Mouse (Mus musculus) CH12.LX (cell line): Measurements from ENCODE around the gene BC034090. TPM values are rescaled to one million over a fixed set of nuclear protein-coding genes. Genes with fewer than 3 reads are reported as not detected.

ENCODE experiments used
- DNase-seq: peaks from one replicate; pipeline ENCODE4 v3.0.0-alpha.2; 2013; ENCODE audit errors: extremely low read depth
- H3K27ac ChIP-seq: 2 replicates; pipeline ENCODE4 v1.5.1; 2012; ENCODE audit warnings: low read depth, mild to moderate bottlenecking, control low read depth, moderate library complexity; ENCODE audit not compliant: insufficient read depth
- H3K27me3 ChIP-seq: replicated peaks from 2 replicates; pipeline ENCODE3; 2012; ENCODE audit warnings: inconsistent platforms
- H3K36me3 ChIP-seq, 2 experiments: replicated peaks in 1 of 2; 2 replicates each; pipeline versions ENCODE3 to v1.6.1; 2012; ENCODE audit warnings: inconsistent platforms in 1 of 2, low read length in 1 of 2, mild to moderate bottlenecking in 1 of 2, mixed read lengths in 1 of 2, moderate library complexity in 1 of 2; ENCODE audit not compliant: control insufficient read depth in 1 of 2, insufficient read depth in 1 of 2
- H3K4me1 ChIP-seq, 2 experiments: 2 replicates each; pipeline ENCODE4 v1.6.1; 2012; ENCODE audit warnings: inconsistent platforms in 1 of 2, moderate library complexity in 1 of 2; ENCODE audit not compliant: insufficient read depth in 2 of 2, control insufficient read depth in 1 of 2
- H3K4me2 ChIP-seq: 2 replicates; pipeline ENCODE4 v1.6.1; 2012; ENCODE audit warnings: low read depth, mild to moderate bottlenecking, control low read depth; ENCODE audit not compliant: poor library complexity, insufficient read depth, severe bottlenecking
- H3K4me3 ChIP-seq, 3 experiments: fragments of 150-350 bp in 1 of 3; sonication (generic) in 1 of 3; replicated peaks in 1 of 3; 2 replicates each; pipeline versions ENCODE3 to v1.5.1; 2011 to 2012; ENCODE audit warnings: low read depth in 2 of 3, low read length in 2 of 3, mild to moderate bottlenecking in 2 of 3, moderate library complexity in 2 of 3, control low read depth in 1 of 3, improper control_type of control experiment in 1 of 3, inconsistent platforms in 1 of 3, mixed read lengths in 1 of 3; ENCODE audit not compliant: poor library complexity in 1 of 3
- H3K79me2 ChIP-seq: replicated peaks from 2 replicates; pipeline ENCODE4 v1.6.1; 2012; ENCODE audit warnings: mild to moderate bottlenecking, moderate library complexity; ENCODE audit not compliant: control insufficient read depth, poor library complexity, insufficient read depth, severe bottlenecking; ENCODE audit errors: extremely low read depth
- H3K9ac ChIP-seq: 2 replicates; pipeline ENCODE4 v1.6.1; 2012; ENCODE audit warnings: low read depth, mild to moderate bottlenecking, control low read depth, moderate library complexity; ENCODE audit not compliant: insufficient read depth
- H3K9me3 ChIP-seq: replicated peaks from 2 replicates; pipeline ENCODE3; 2012; ENCODE audit warnings: low read length, inconsistent platforms, mixed read lengths
- CTCF ChIP-seq, 2 experiments: IDR thresholded peaks in 1 of 2; conservative IDR thresholded peaks in 1 of 2; 2 replicates each; pipeline ENCODE4 v1.5.1; 2011 to 2012; ENCODE audit warnings: low read depth in 2 of 2, low read length in 2 of 2, improper control_type of control experiment in 1 of 2, inconsistent platforms in 1 of 2, mild to moderate bottlenecking in 1 of 2, moderate library complexity in 1 of 2
- E2F4 ChIP-seq: IDR thresholded peaks from 2 replicates; pipeline ENCODE4 v1.6.1; 2011; ENCODE audit warnings: low read depth, low read length, improper control_type of control experiment; ENCODE audit not compliant: insufficient replicate concordance
- EP300 ChIP-seq: IDR thresholded peaks from 2 replicates; pipeline ENCODE4 v1.6.1; 2011; ENCODE audit warnings: low read length, improper control_type of control experiment
- HCFC1 ChIP-seq: IDR thresholded peaks from 2 replicates; pipeline ENCODE4 v1.6.1; 2012; ENCODE audit warnings: low read depth, mild to moderate bottlenecking, inconsistent platforms, low read length, improper control_type of control experiment
- JUN ChIP-seq: IDR thresholded peaks from 2 replicates; pipeline ENCODE4 v1.6.1; 2011; ENCODE audit warnings: low read depth, mild to moderate bottlenecking, low read length, improper control_type of control experiment, moderate library complexity; ENCODE audit not compliant: insufficient read depth
- JUND ChIP-seq: conservative IDR thresholded peaks from 2 replicates; pipeline ENCODE4 v1.6.1; 2011; ENCODE audit warnings: low read depth, low read length, improper control_type of control experiment
- MAFK ChIP-seq: IDR thresholded peaks from 2 replicates; pipeline ENCODE4 v1.6.1; 2011; ENCODE audit warnings: low read length, improper control_type of control experiment; ENCODE audit not compliant: insufficient replicate concordance
- MEF2A ChIP-seq: IDR thresholded peaks from 2 replicates; pipeline ENCODE4 v1.6.1; 2014; ENCODE audit warnings: low read depth, mild to moderate bottlenecking, inconsistent platforms, low read length, improper control_type of control experiment, borderline replicate concordance
- MXI1 ChIP-seq: IDR thresholded peaks from 2 replicates; pipeline ENCODE4 v1.6.1; 2011; ENCODE audit warnings: mild to moderate bottlenecking, low read depth, low read length, improper control_type of control experiment
- PAX5 ChIP-seq: IDR thresholded peaks from 2 replicates; pipeline ENCODE4 v1.6.1; 2012; ENCODE audit warnings: low read length, inconsistent platforms, mixed read lengths
- TCF12 ChIP-seq: IDR thresholded peaks from 2 replicates; pipeline ENCODE4 v1.6.1; 2014; ENCODE audit warnings: low read depth, mild to moderate bottlenecking, inconsistent platforms, low read length, improper control_type of control experiment
- UBTF ChIP-seq: IDR thresholded peaks from 2 replicates; pipeline ENCODE4 v1.6.1; 2012; ENCODE audit warnings: low read depth, mild to moderate bottlenecking, inconsistent platforms, low read length, improper control_type of control experiment, moderate library complexity
- ZMIZ1 ChIP-seq: IDR thresholded peaks from 2 replicates; pipeline ENCODE4 v1.6.1; 2012; ENCODE audit warnings: low read depth, mild to moderate bottlenecking, inconsistent platforms, low read length, improper control_type of control experiment
- dilution Hi-C: fragments of 300-500 bp; cut with MboI; formaldehyde crosslinking; loops from 2 replicates; pipeline ENCODE4 v1.14.3; 2020; ENCODE audit warnings: low sequenced_read_pairs; ENCODE audit not compliant: extremely low pct_unique_long_range_greater_than_20kb, extremely low pct_ligation_motif_present
- in situ Hi-C: fragments of 300-500 bp; cut with MboI; formaldehyde crosslinking; loops from 3 replicates; pipeline ENCODE4 v1.14.3; 2019; ENCODE audit warnings: low sequenced_read_pairs, low pct_ligation_motif_present, low pct_unique_long_range_greater_than_20kb, mixed read lengths
- polyA plus RNA-seq: library from polyadenylated mRNA; unstranded; fragments of >175 nt; gene quantifications from 2 replicates; pipeline ENCODE4 v1.2.1, GENCODE M21; 2012; ENCODE audit warnings: low read depth; ENCODE audit not compliant: insufficient read length
- total RNA-seq, 2 experiments: library from RNA; depleted of rRNA; stranded (reverse); fragments of 300-350 nt in 1 of 2; fragments of >200 nt in 1 of 2; gene quantifications; 2 replicates each; pipeline ENCODE4 v1.2.3; 2012 to 2014

The BC034090 gene
- total and polyA plus RNA-seq, 3 experiments = 1.6 to 4.6 (median 3.0) TPM

- Histone ChIP-seq H3K9me3 (no peaks in the 10 kb centered on the region), H3K27ac (no peak overlapping the region), H3K79me2 (no peaks in the 10 kb centered on the region), H3K4me1 (no peaks in the 10 kb centered on the region; a peak in 1 of 4 replicates), H3K4me3 (no peak overlapping the region), H3K27me3 (no peaks in the 10 kb centered on the region), H3K36me3 (peaks cover 12 to 37% of the 10 kb centered on the region in 2 experiments), H3K4me2 (no peak overlapping the region), H3K9ac (no peak overlapping the region)
- DNase-seq = no peak
- TF ChIP-seq MEF2A = no peak
- no peak for TF ChIP-seq HCFC1
- TF ChIP-seq MXI1 = no peak
- no peak for TF ChIP-seq E2F4
- TF ChIP-seq EP300 = no peak
- TF ChIP-seq JUND = no peak
- TF ChIP-seq PAX5 = no peak
- TF ChIP-seq ZMIZ1 = no peak
- TF ChIP-seq TCF12 = no peak
- TF ChIP-seq MAFK = no peak
- TF ChIP-seq JUN = no peak
- no peak for TF ChIP-seq CTCF (conservative IDR thresholded peaks at IDR 0.05 in 1 of 2, IDR thresholded peaks at IDR 0.05 in 1 of 2; ENCODE audit: low read depth in 2 of 2, low read length in 2 of 2)
- dilution Hi-C loops (loop anchor here (25.0 kb wide), 1 partner anchor 173 kb away; no protein-coding TSS in a partner anchor), in situ Hi-C loops (loop anchor here (5.0 to 25.0 kb wide), 2 partner anchors 178 to 923 kb away; no protein-coding TSS in a partner anchor)
Measured at GRCm38 (mm10) chr1:155210011-155210763, 34.1 kb downstream of the BC034090 start.

GRCm38 (mm10) chr1:155207859-155208258 is 36.4 kb downstream of the BC034090 start:
- H3K4me2 ChIP-seq = no peak overlapping the region
- H3K9me3 ChIP-seq = no peaks in the 10 kb centered on the region
- no peak overlapping the region for H3K27ac ChIP-seq
- no peak for DNase-seq
- H3K4me1 ChIP-seq = no peaks in the 10 kb centered on the region; a peak in 1 of 4 replicates
- dilution Hi-C loops (loop anchor here (25.0 kb wide), 1 partner anchor 171 kb away; no protein-coding TSS in a partner anchor), in situ Hi-C loops (loop anchor here (25.0 kb wide), 1 partner anchor 921 kb away; no protein-coding TSS in a partner anchor)
- H3K36me3 ChIP-seq = peaks cover 18 to 46% of the 10 kb centered on the region in 2 experiments
- no peaks in the 10 kb centered on the region for H3K79me2 ChIP-seq
- H3K9ac ChIP-seq = no peak overlapping the region
- TF ChIP-seq UBTF = no peak
- no peak for TF ChIP-seq E2F4
- no peaks in the 10 kb centered on the region for H3K27me3 ChIP-seq
- H3K4me3 ChIP-seq = no peak overlapping the region
